In genomic region chr7:37563171-37563574, GRCm38 (mm10) we compare ENCODE assay signal across 8 mouse cellular contexts.
DNase-seq lines count a peak whose midpoint lies in the region; ATAC-seq and TF ChIP-seq lines count a peak whose summit lies in the region.

No protein-coding gene starts in this region.

- H3K9ac ChIP-seq in hindbrain, embryonic 16.5 days (ENCODE audit: low read depth, low read length) = peak overlapping the region; percentile 55
- no peak overlapping the region for H3K9ac ChIP-seq in limb, embryonic 15.5 days
- H3K9ac ChIP-seq in midbrain, embryonic 16.5 days (ENCODE audit: low read depth, low read length) = peak overlapping the region; percentile 34; the same call in 1 of the 2 replicates

- 4% methylated on average over 8 of the region's 8 CpGs for WGBS in hindbrain, embryonic 16.5 days
- WGBS in limb, embryonic 15.5 days = 9% methylated on average over 8 of the region's 8 CpGs
- WGBS in midbrain, embryonic 16.5 days = 5% methylated on average over 8 of the region's 8 CpGs

- H3K4me1 ChIP-seq in hindbrain, embryonic 16.5 days (ENCODE audit: control insufficient read depth, insufficient read depth, low read depth, low read length) = peaks cover 44% of the 10 kb centered on the region
- peaks cover 31% of the 10 kb centered on the region for H3K4me1 ChIP-seq in limb, embryonic 15.5 days
- peaks cover 46% of the 10 kb centered on the region for H3K4me1 ChIP-seq in midbrain, embryonic 16.5 days (ENCODE audit: control insufficient read depth, insufficient read depth, low read length)

- peak; percentile 74 for ATAC-seq in hindbrain, embryonic 16.5 days
- ATAC-seq in limb, embryonic 15.5 days (ENCODE audit: insufficient number of reproducible peaks, low FRiP score, low TSS enrichment, low read depth) = peak; percentile 41; the same call in 1 of the 2 replicates
- ATAC-seq in midbrain, embryonic 16.5 days = no peak

- H3K4me3 ChIP-seq in hindbrain, embryonic 16.5 days (ENCODE audit: low read length) = peak overlapping the region; percentile 20; the same call in 1 of the 2 replicates
- H3K4me3 ChIP-seq in limb, embryonic 15.5 days = peak overlapping the region; percentile 24
- H3K4me3 ChIP-seq in midbrain, embryonic 16.5 days (ENCODE audit: low read depth, low read length) = peak overlapping the region; percentile 13; the same call in 1 of the 2 replicates

- H3K9me3 ChIP-seq in hindbrain, embryonic 16.5 days (ENCODE audit: control insufficient read depth, low read length) = no peaks in the 10 kb centered on the region
- no peaks in the 10 kb centered on the region for H3K9me3 ChIP-seq in limb, embryonic 15.5 days
- no peaks in the 10 kb centered on the region for H3K9me3 ChIP-seq in midbrain, embryonic 16.5 days (replicated peaks; ENCODE audit: control insufficient read depth, low read length, poor library complexity, severe bottlenecking)

- TF ChIP-seq CTCF in brain, embryonic 14.5 days (IDR thresholded peaks at IDR 0.05; ENCODE audit: borderline replicate concordance, extremely low read depth, insufficient read depth, insufficient read length) = no peak

- DNase-seq in cerebellum, adult 11-12 months = peak; percentile 32
- DNase-seq in cerebellum, postnatal 25 days = no peak
- DNase-seq in brain, embryonic 14.5 days (ENCODE audit: low read depth) = peak; percentile 94
- DNase-seq in gastrocnemius, postnatal 14 days = peak; percentile 60
- DNase-seq in thymus, postnatal 25 days = no peak

- H3K36me3 ChIP-seq in hindbrain, embryonic 16.5 days (ENCODE audit: control insufficient read depth, insufficient read depth, low read length) = no peaks in the 10 kb centered on the region
- H3K36me3 ChIP-seq in limb, embryonic 15.5 days = no peaks in the 10 kb centered on the region
- H3K36me3 ChIP-seq in midbrain, embryonic 16.5 days (ENCODE audit: control insufficient read depth, insufficient read depth, low read length) = no peaks in the 10 kb centered on the region

- no peaks in the 10 kb centered on the region for H3K27me3 ChIP-seq in hindbrain, embryonic 16.5 days (replicated peaks; ENCODE audit: control insufficient read depth, insufficient read depth, low read length)
- no peaks in the 10 kb centered on the region for H3K27me3 ChIP-seq in limb, embryonic 15.5 days
- no peaks in the 10 kb centered on the region for H3K27me3 ChIP-seq in midbrain, embryonic 16.5 days (ENCODE audit: control insufficient read depth, insufficient read depth, low read depth, low read length)

- peak overlapping the region; percentile 53 for H3K4me2 ChIP-seq in hindbrain, embryonic 16.5 days (ENCODE audit: low read length)
- peak overlapping the region; percentile 44 for H3K4me2 ChIP-seq in limb, embryonic 15.5 days
- peak overlapping the region; percentile 42 for H3K4me2 ChIP-seq in midbrain, embryonic 16.5 days (ENCODE audit: low read length)

- peak overlapping the region; percentile 84 for H3K27ac ChIP-seq in hindbrain, embryonic 16.5 days (ENCODE audit: low read depth, low read length)
- peak overlapping the region; percentile 84 for H3K27ac ChIP-seq in limb, embryonic 15.5 days
- H3K27ac ChIP-seq in midbrain, embryonic 16.5 days (ENCODE audit: low read length) = peak overlapping the region; percentile 44; the same call in 1 of the 2 replicates

- intact Hi-C loops in gastrocnemius, postnatal 14 days (cut with DNase I; ENCODE audit: low total_unique reads) = no loop called here

- no peak for TF ChIP-seq POLR2A in brain, embryonic 14.5 days (IDR thresholded peaks at IDR 0.05; ENCODE audit: borderline replicate concordance, extremely low read depth, insufficient read depth, insufficient read length, poor library complexity, severe bottlenecking)

Comparison
In these comparisons a context has a peak if more than half of its experiments do, and no peak if none do; other contexts are left out.
1. DNase-seq: peak in cerebellum, adult 11-12 months (single experiment), brain, embryonic 14.5 days (single experiment) and gastrocnemius, postnatal 14 days (single experiment); none in cerebellum, postnatal 25 days (0 of 2) and thymus, postnatal 25 days (single experiment).
2. Peak in every context shown above with its lines, with median percentiles within 50 percentile points of each other: H3K27ac ChIP-seq, H3K4me2 ChIP-seq and H3K4me3 ChIP-seq.